Mouse (Mus musculus) urinary bladder, postnatal 25 days (tissue): Measurements from ENCODE around the gene Pum1.

Source experiments
- DNase-seq: peaks from one replicate; pipeline ENCODE4 v3.0.0; 2022; ENCODE audit warnings: low spot score

The Pum1 gene

GRCm38 (mm10) chr4:130735957-130736356, 72.8 kb downstream of the Pum1 start:
- DNase-seq = no peak

- DNase-seq = peak; percentile 32
These were observed 75.4 kb downstream of the Pum1 start for GRCm38 (mm10) chr4:130738527-130738926.

- DNase-seq = no peak
These were observed 80.9 kb downstream of the Pum1 start for GRCm38 (mm10) chr4:130744058-130744457.

- DNase-seq = no peak
These were observed 82.6 kb downstream of the Pum1 start for GRCm38 (mm10) chr4:130745561-130746306.

GRCm38 (mm10) chr4:130749566-130749965, 86.4 kb downstream of the Pum1 start:
- DNase-seq = no peak

- no peak for DNase-seq
These were observed 88.8 kb downstream of the Pum1 start for GRCm38 (mm10) chr4:130751966-130752365.

GRCm38 (mm10) chr4:130752591-130752990, 89.5 kb downstream of the Pum1 start:
- no peak for DNase-seq

GRCm38 (mm10) chr4:130753755-130754154, 90.6 kb downstream of the Pum1 start:
- no peak for DNase-seq

GRCm38 (mm10) chr4:130754776-130755175, 91.7 kb downstream of the Pum1 start:
- no peak for DNase-seq

- DNase-seq = no peak
These were observed 96.8 kb downstream of the Pum1 start for GRCm38 (mm10) chr4:130759875-130760274.

- no peak for DNase-seq
These were observed 98.7 kb downstream of the Pum1 start for GRCm38 (mm10) chr4:130761809-130762208.

- DNase-seq = no peak
These were observed 102.5 kb downstream of the Pum1 start for GRCm38 (mm10) chr4:130765399-130766160.

- DNase-seq = no peak
These were observed 103.3 kb downstream of the Pum1 start for GRCm38 (mm10) chr4:130766387-130766786.

GRCm38 (mm10) chr4:130766926-130767325, 103.8 kb downstream of the Pum1 start:
- no peak for DNase-seq

- DNase-seq = no peak
These were observed 110.8 kb downstream of the Pum1 start for GRCm38 (mm10) chr4:130773899-130774298.

- DNase-seq = no peak
These were observed 111.7 kb downstream of the Pum1 start for GRCm38 (mm10) chr4:130774822-130775221.

- no peak for DNase-seq
These were observed 114.5 kb downstream of the Pum1 start for GRCm38 (mm10) chr4:130777647-130778046.

GRCm38 (mm10) chr4:130779037-130779436, 115.9 kb downstream of the Pum1 start:
- DNase-seq = no peak

GRCm38 (mm10) chr4:130782492-130782891, 119.4 kb downstream of the Pum1 start:
- DNase-seq = no peak

- DNase-seq = peak; percentile 46
These were observed 121.6 kb downstream of the Pum1 start for GRCm38 (mm10) chr4:130784755-130785154.

- no peak for DNase-seq
These were observed 124.4 kb downstream of the Pum1 start for GRCm38 (mm10) chr4:130787530-130787929.

- DNase-seq = peak; percentile 77
These were observed 127.1 kb downstream of the Pum1 start for GRCm38 (mm10) chr4:130790180-130790579.

GRCm38 (mm10) chr4:130791811-130792375, 128.8 kb downstream of the Pum1 start:
- DNase-seq = peak; percentile 26
